Mouse (Mus musculus): ENCODE data around the gene Cx3cr1. TPM values are rescaled to one million over a fixed set of nuclear protein-coding genes. Genes with fewer than 3 reads are reported as not detected.

Gene Cx3cr1
- polyA plus RNA-seq, 1 experiment, result 10.9 TPM

GRCm38 (mm10) chr9:120084406-120084805 is 14.7 kb upstream of the Cx3cr1 start:
- Histone ChIP-seq H3K4me3 (replicated peaks; ENCODE audit: extremely low read depth, low read depth, low read length) (no peak overlapping the region), H3K4me1 (ENCODE audit: control insufficient read depth, insufficient read depth, low read length) (no peaks in the 10 kb centered on the region; the same call in 1 of the 2 replicates)
- DNase-seq, result no peak
- WGBS, result 75% methylated on average over 9 of the region's 9 CpGs
- no peak for TF ChIP-seq CTCF (IDR thresholded peaks at IDR 0.05; ENCODE audit: insufficient read depth, low read length)
- no peak for TF ChIP-seq POLR2A (IDR thresholded peaks at IDR 0.05; ENCODE audit: borderline replicate concordance, extremely low read depth, low read depth, low read length)

DNA sequence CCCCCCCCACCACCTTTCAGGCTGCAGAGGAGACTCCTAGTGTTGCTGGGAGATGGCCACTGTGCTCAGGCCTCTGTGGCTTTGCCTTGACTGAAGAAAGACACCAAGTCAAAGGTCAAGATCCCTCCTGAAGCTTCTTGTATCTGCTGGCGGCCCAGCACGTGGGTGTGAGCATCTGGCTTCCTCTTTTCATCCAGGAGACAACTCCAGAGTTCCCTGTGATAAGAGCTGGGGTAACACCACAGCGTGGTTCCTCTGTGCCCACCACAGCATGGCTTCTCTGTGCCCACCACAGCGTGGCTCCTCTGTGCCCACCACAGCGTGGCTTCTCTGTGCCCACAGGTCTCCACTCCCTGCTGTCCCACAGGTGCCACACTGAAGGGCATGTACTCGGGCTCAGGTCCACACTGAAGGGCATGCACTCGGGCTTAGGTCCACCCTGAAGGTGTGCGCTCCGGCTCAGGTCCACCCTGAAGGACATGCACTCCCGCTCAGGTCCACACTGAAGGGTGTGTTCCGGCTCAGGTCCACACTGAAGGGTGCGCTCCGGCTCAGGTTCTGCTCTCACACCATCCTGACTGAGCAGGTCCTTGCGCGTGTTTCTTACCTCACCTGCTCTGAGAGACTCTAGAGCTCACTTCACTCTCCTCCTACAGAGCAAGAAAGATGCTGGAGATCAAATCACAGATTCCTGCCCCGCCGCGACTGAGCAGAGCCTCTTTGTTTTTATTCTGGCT is 13.6 kb upstream of the Cx3cr1 start:
- Histone ChIP-seq H3K4me3 (replicated peaks; ENCODE audit: extremely low read depth, low read depth, low read length) (no peak overlapping the region), H3K4me1 (ENCODE audit: control insufficient read depth, insufficient read depth, low read length) (no peaks in the 10 kb centered on the region; the same call in 1 of the 2 replicates)
- WGBS, result 70% methylated on average over 18 of the region's 18 CpGs
- TF ChIP-seq POLR2A (IDR thresholded peaks at IDR 0.05; ENCODE audit: borderline replicate concordance, extremely low read depth, low read depth, low read length) (no peak), CTCF (IDR thresholded peaks at IDR 0.05; ENCODE audit: insufficient read depth, low read length) (no peak)
- no peak for DNase-seq

DNA sequence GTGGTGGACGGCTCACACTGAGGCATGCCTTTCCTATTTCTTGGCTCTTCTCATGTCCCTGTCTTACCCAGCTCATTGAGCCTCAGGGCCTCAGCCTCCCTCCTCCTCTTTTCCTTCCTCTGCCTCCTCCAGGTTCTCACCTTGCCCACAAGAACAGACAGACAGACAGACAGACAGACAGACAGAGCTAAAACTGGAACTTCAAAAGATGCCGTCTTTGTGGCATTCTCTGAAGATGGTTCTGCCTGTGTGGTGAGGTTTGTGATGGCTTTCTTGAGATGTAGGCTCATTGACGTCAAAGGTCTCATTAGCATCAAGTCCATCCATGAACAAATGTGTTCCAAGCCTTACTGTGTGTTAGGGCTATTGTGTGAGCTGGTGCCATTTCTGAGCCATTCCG is 13.0 kb upstream of the Cx3cr1 start:
- H3K4me3 ChIP-seq (replicated peaks; ENCODE audit: extremely low read depth, low read depth, low read length), result no peak overlapping the region
- no peak for DNase-seq
- 78% methylated on average over 4 of the region's 4 CpGs for WGBS
- no peaks in the 10 kb centered on the region; the same call in 1 of the 2 replicates for H3K4me1 ChIP-seq (ENCODE audit: control insufficient read depth, insufficient read depth, low read length)
- TF ChIP-seq POLR2A (IDR thresholded peaks at IDR 0.05; ENCODE audit: borderline replicate concordance, extremely low read depth, low read depth, low read length), result no peak
- no peak for TF ChIP-seq CTCF (IDR thresholded peaks at IDR 0.05; ENCODE audit: insufficient read depth, low read length)

DNA sequence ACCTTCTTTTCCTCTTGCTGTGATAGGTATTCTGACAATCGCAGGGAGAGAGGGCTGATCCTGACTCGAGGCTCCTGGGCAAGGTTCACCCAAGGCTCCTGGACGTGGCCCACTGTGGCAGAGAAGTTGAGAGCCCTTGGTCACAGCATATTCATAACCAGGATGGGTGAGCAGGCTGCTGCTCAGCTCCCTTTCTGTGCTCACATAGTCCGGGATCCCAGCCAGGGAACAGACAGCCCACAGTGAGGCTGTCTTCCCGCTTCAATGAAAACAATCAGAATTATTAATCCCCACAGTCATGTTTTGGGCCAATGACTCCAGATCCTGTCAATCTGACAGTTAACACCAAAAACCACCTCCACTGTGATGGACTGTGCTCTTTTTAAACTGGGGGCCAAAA is 12.3 kb upstream of the Cx3cr1 start:
- no peaks in the 10 kb centered on the region; the same call in 1 of the 2 replicates for H3K4me1 ChIP-seq (ENCODE audit: control insufficient read depth, insufficient read depth, low read length)
- no peak for DNase-seq
- no peak for TF ChIP-seq CTCF (IDR thresholded peaks at IDR 0.05; ENCODE audit: insufficient read depth, low read length)
- no peak for TF ChIP-seq POLR2A (IDR thresholded peaks at IDR 0.05; ENCODE audit: borderline replicate concordance, extremely low read depth, low read depth, low read length)
- 68% methylated on average over 5 of the region's 5 CpGs for WGBS
- H3K4me3 ChIP-seq (replicated peaks; ENCODE audit: extremely low read depth, low read depth, low read length), result no peak overlapping the region

DNA sequence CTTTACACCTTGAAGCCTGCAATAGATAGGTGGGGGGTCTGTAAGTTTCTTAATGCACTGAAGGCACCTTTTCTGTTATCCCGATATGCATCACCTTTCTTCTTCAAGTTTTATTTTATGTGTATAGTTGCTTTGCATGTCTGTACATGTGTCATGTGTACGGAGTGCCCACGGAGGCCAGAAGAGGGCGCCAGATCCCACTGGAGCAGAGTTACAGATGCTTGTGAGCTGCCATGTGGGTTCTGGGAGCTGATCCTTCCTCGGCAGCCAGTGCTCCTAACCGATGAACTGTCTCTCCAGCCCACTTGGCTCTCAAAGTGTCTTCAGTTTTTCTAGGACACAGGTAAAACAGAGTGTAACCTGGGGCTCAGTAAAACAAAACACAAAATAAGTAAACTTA is 11.6 kb upstream of the Cx3cr1 start:
- DNase-seq, result no peak
- 74% methylated on average over 6 of the region's 6 CpGs for WGBS
- TF ChIP-seq CTCF (IDR thresholded peaks at IDR 0.05; ENCODE audit: insufficient read depth, low read length) (no peak), POLR2A (IDR thresholded peaks at IDR 0.05; ENCODE audit: borderline replicate concordance, extremely low read depth, low read depth, low read length) (no peak)
- no peaks in the 10 kb centered on the region; the same call in 1 of the 2 replicates for H3K4me1 ChIP-seq (ENCODE audit: control insufficient read depth, insufficient read depth, low read length)
- H3K4me3 ChIP-seq (replicated peaks; ENCODE audit: extremely low read depth, low read depth, low read length), result no peak overlapping the region

GRCm38 (mm10) chr9:120080546-120081108 is 10.9 kb upstream of the Cx3cr1 start:
- H3K4me1 ChIP-seq (ENCODE audit: control insufficient read depth, insufficient read depth, low read length), result no peaks in the 10 kb centered on the region; the same call in 1 of the 2 replicates
- no peak overlapping the region for H3K4me3 ChIP-seq (replicated peaks; ENCODE audit: extremely low read depth, low read depth, low read length)
- TF ChIP-seq POLR2A (IDR thresholded peaks at IDR 0.05; ENCODE audit: borderline replicate concordance, extremely low read depth, low read depth, low read length) (no peak), CTCF (IDR thresholded peaks at IDR 0.05; ENCODE audit: insufficient read depth, low read length) (no peak)
- WGBS, result 67% methylated on average over 8 of the region's 8 CpGs
- DNase-seq, result no peak

DNA sequence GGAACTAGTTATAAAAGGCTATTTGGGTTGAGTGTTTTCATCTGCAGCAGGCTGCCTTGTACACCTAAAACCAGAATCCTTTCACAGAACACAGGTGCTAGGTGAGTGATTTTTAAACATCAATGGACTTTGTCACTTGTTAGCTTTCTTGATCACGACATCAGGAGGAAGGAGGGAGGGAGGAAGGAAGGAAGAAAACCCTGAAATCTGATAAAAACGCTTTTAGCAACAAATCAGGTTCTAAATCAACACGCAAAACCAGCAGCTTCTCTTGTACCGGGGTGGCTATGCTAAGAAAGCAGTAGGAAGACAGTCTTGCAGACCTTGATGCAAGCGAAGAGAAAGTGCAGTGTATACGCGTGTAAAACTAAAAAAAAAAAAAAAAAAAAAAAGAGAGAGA is 10.2 kb upstream of the Cx3cr1 start:
- DNase-seq, result no peak
- Histone ChIP-seq H3K4me3 (replicated peaks; ENCODE audit: extremely low read depth, low read depth, low read length) (no peak overlapping the region), H3K4me1 (ENCODE audit: control insufficient read depth, insufficient read depth, low read length) (no peaks in the 10 kb centered on the region; the same call in 1 of the 2 replicates)
- no peak for TF ChIP-seq POLR2A (IDR thresholded peaks at IDR 0.05; ENCODE audit: borderline replicate concordance, extremely low read depth, low read depth, low read length)
- no peak for TF ChIP-seq CTCF (IDR thresholded peaks at IDR 0.05; ENCODE audit: insufficient read depth, low read length)
- 49% methylated on average over 7 of the region's 7 CpGs for WGBS

- WGBS, result 70% methylated on average over 3 of the region's 3 CpGs
- no peak for DNase-seq
- Histone ChIP-seq H3K4me3 (replicated peaks; ENCODE audit: extremely low read depth, low read depth, low read length) (no peak overlapping the region), H3K4me1 (ENCODE audit: control insufficient read depth, insufficient read depth, low read length) (no peaks in the 10 kb centered on the region; the same call in 1 of the 2 replicates)
- TF ChIP-seq CTCF (IDR thresholded peaks at IDR 0.05; ENCODE audit: insufficient read depth, low read length), result no peak
Observed at GRCm38 (mm10) chr9:120078241-120078640, 8.6 kb upstream of the Cx3cr1 start.

DNA sequence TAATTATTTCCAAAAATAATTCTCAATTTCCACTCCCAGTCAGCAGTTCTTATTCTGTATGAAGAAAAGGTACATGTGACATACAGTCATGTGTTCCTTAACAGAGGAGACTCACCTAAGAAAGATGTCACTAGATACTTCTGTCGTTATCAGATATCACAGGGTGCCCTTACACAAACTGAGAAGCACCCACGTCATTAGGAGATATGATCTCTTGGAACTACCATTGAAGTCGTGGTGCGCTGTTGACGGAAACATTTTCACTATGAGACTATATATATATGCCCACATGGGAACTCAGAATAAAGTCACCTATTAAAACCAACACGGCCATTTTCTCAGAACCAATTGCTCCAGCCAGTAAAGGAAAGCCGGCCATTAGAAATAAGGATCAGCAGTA is 4.8 kb upstream of the Cx3cr1 start:
- 78% methylated on average over 7 of the region's 7 CpGs for WGBS
- TF ChIP-seq CTCF (IDR thresholded peaks at IDR 0.05; ENCODE audit: insufficient read depth, low read length), result no peak
- TF ChIP-seq POLR2A (IDR thresholded peaks at IDR 0.05; ENCODE audit: borderline replicate concordance, extremely low read depth, low read depth, low read length), result no peak
- Histone ChIP-seq H3K4me1 (ENCODE audit: control insufficient read depth, insufficient read depth, low read length) (no peaks in the 10 kb centered on the region), H3K4me3 (replicated peaks; ENCODE audit: extremely low read depth, low read depth, low read length) (no peak overlapping the region)
- DNase-seq, result no peak

DNA sequence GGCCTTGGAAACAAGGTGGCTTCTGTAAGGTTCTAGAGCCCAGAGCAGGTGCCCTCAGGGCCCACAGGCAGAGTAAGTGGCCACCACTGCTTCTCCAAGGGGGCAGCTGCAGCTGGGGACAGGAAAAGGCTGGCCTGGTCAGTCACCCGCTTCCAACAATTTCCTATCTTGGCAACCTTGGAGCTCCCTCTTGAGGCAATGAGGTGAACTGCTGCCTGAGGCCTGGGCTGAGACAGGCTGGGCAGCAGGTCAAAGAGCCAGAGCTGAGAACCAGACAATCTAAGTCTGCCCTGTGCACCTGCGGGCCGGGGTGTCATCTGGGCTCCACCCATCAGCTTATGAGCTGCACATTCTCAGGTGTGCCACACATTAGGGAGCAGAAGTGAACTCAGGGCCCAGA is 3.5 kb upstream of the Cx3cr1 start:
- peak; percentile 83 for DNase-seq
- WGBS, result 3% methylated on average over 3 of the region's 3 CpGs
- Histone ChIP-seq H3K4me3 (replicated peaks; ENCODE audit: extremely low read depth, low read depth, low read length) (no peak overlapping the region), H3K4me1 (ENCODE audit: control insufficient read depth, insufficient read depth, low read length) (no peaks in the 10 kb centered on the region)
- peak; percentile 95 for TF ChIP-seq CTCF (IDR thresholded peaks at IDR 0.05; ENCODE audit: insufficient read depth, low read length)
- TF ChIP-seq POLR2A (IDR thresholded peaks at IDR 0.05; ENCODE audit: borderline replicate concordance, extremely low read depth, low read depth, low read length), result no peak

All from lung, adult 2 months (tissue).